Mouse (Mus musculus): ENCODE measurements around the gene Sag.

DNA sequence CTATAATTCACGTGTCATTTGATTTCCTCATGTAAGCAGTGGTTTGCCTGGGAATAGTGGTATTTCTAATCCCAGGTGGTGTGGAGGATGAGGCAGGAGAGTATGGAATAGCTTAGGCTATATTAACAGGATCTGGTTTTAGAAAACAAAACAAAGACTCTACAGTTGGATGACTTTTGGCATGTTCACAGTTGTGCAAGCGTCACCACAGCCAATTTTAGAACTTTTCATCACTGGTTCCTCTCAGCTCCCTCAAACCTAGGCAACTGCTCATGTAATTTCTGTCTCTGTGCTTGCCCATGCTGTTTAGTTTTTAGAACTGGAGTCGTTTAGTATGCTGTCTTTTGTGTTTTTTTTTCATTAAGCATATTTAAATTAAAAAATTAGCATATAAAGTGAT is 53.3 kb downstream of the Sag start:
- no peak for TF ChIP-seq POLR2A (IDR thresholded peaks at IDR 0.05; ENCODE audit: insufficient read depth, low read depth, low read length)
- no peak for TF ChIP-seq CTCF (IDR thresholded peaks at IDR 0.05)
- TF ChIP-seq EP300 (IDR thresholded peaks at IDR 0.05; ENCODE audit: insufficient read depth, low read depth, low read length): no peak

Data from heart, adult 2 months (tissue).